Mouse (Mus musculus) neutrophil, adult 5-6 weeks (primary cell): ENCODE results near the gene Lcmt1. TPM values are rescaled to one million over a fixed set of nuclear protein-coding genes. Genes with fewer than 3 reads are reported as not detected.

ENCODE experiments used
- ATAC-seq: fragments of 151-379, 151-347 bp; 2 replicates; pipeline ENCODE4 v1.8.0; 2017; ENCODE audit warnings: mild to moderate bottlenecking, moderate TSS enrichment; ENCODE audit not compliant: insufficient number of reproducible peaks, poor library complexity, low FRiP score, severe bottlenecking; ENCODE audit errors: extremely low read depth
- total RNA-seq: library from RNA; stranded (forward); fragments of 200-1000 nt; gene quantifications from 2 replicates; pipeline ENCODE4 v1.2.3, GENCODE M21; 2017

Gene Lcmt1
- total RNA-seq, 1 experiment from 2014 or later, result 11.1 TPM

- no peak for ATAC-seq
These were observed 14.7 kb upstream of the Lcmt1 start for GRCm38 (mm10) chr7:123354851-123355250.

- peak; percentile 70 for ATAC-seq
These were observed 13.4 kb upstream of the Lcmt1 start for GRCm38 (mm10) chr7:123356158-123356557.

GRCm38 (mm10) chr7:123359101-123359500 lies 10.5 kb upstream of the Lcmt1 start:
- ATAC-seq, result no peak

- ATAC-seq, result no peak
These were observed 9.4 kb upstream of the Lcmt1 start for GRCm38 (mm10) chr7:123360185-123360584.

GRCm38 (mm10) chr7:123361229-123361980 lies 8.2 kb upstream of the Lcmt1 start:
- no peak for ATAC-seq

- ATAC-seq, result no peak
These were observed 6.8 kb upstream of the Lcmt1 start for GRCm38 (mm10) chr7:123362806-123363205.

GRCm38 (mm10) chr7:123363971-123364370 lies 5.6 kb upstream of the Lcmt1 start:
- no peak for ATAC-seq

GRCm38 (mm10) chr7:123365876-123366741 lies 3.5 kb upstream of the Lcmt1 start:
- ATAC-seq, result no peak

- no peak for ATAC-seq
These were observed 2.8 kb upstream of the Lcmt1 start for GRCm38 (mm10) chr7:123366806-123367205.

GRCm38 (mm10) chr7:123367218-123368150 lies 2.1 kb upstream of the Lcmt1 start:
- ATAC-seq, result no peak

GRCm38 (mm10) chr7:123368187-123368586 lies 1.4 kb upstream of the Lcmt1 start:
- no peak for ATAC-seq

- ATAC-seq, result no peak
These were observed 522 bp upstream of the Lcmt1 start for GRCm38 (mm10) chr7:123368778-123369746.

GRCm38 (mm10) chr7:123370700-123371099 lies 1.1 kb downstream of the Lcmt1 start:
- no peak for ATAC-seq

GRCm38 (mm10) chr7:123371501-123371900 lies 1.9 kb downstream of the Lcmt1 start:
- peak; percentile 21; the same call in 1 of the 2 replicates for ATAC-seq

- peak; percentile 100 for ATAC-seq
These were observed 8.1 kb downstream of the Lcmt1 start for GRCm38 (mm10) chr7:123377443-123378400.

- no peak for ATAC-seq
These were observed 16.3 kb downstream of the Lcmt1 start for GRCm38 (mm10) chr7:123385693-123386407.
